21 mouse cellular contexts compared by ENCODE assay signal in genomic region chr3:149338684-149339373, GRCm38 (mm10).
DNase-seq lines count a peak whose midpoint lies in the region; ATAC-seq lines count a peak whose summit lies in the region.
"Had no signal": no experiment of that assay in that cellular context is flagged by ENCODE, and none has a peak within 500 bp of the region (broad histone marks: within the 10 kb centered on the region; RNA-seq: fewer than 3 reads in every experiment).

No protein-coding gene starts in this region.

- H3K4me3 ChIP-seq in embryonic facial prominence, embryonic 11.5 days (ENCODE audit: low read depth, low read length) = no peak overlapping the region
- no peak overlapping the region for H3K4me3 ChIP-seq in embryonic facial prominence, embryonic 10.5 days
- no peak overlapping the region for H3K4me3 ChIP-seq in intestine, embryonic 16.5 days (ENCODE audit: low read length)
- H3K4me3 ChIP-seq: heart, adult 2 months; heart, embryonic 15.5 days; hindbrain, embryonic 10.5 days; left cerebral cortex, adult 2 months; neural tube, embryonic 13.5 days had no signal

- H3K27me3 ChIP-seq in embryonic facial prominence, embryonic 11.5 days (ENCODE audit: control insufficient read depth, insufficient read depth, low read length) = no peaks in the 10 kb centered on the region
- peaks cover 13% of the 10 kb centered on the region; the same call in 1 of the 2 replicates for H3K27me3 ChIP-seq in embryonic facial prominence, embryonic 10.5 days (replicated peaks; ENCODE audit: low read depth, poor library complexity, severe bottlenecking)
- H3K27me3 ChIP-seq in intestine, embryonic 16.5 days (replicated peaks; ENCODE audit: control insufficient read depth, insufficient read depth, low read length) = no peaks in the 10 kb centered on the region
- H3K27me3 ChIP-seq: heart, embryonic 15.5 days; neural tube, embryonic 13.5 days; Patski had no signal

- no peak for DNase-seq in embryonic facial prominence, embryonic 11.5 days (ENCODE audit: low spot score)
- no peak for DNase-seq in embryonic facial prominence, embryonic 10.5 days (ENCODE audit: low spot score)
- peak; percentile 13 for DNase-seq in 3134 (ENCODE audit: extremely low read depth, insufficient read length, low spot score)
- DNase-seq in right cerebral cortex, postnatal 14 days = no peak
- no peak for DNase-seq in gastrocnemius, postnatal 10 days
- no peak for DNase-seq in thymus, postnatal 14 days
- DNase-seq: cerebellum, adult 8-10 months; heart, adult 2 months; kidney, postnatal 36 days; layer of hippocampus, adult 9-11 months; left cerebral cortex, postnatal 4 days; liver; lung, postnatal 10 days; right cerebral cortex, postnatal 25 days had no signal

- no peaks in the 10 kb centered on the region for H3K4me1 ChIP-seq in embryonic facial prominence, embryonic 11.5 days (ENCODE audit: control insufficient read depth, insufficient read depth, low read length)
- peaks cover 12% of the 10 kb centered on the region for H3K4me1 ChIP-seq in embryonic facial prominence, embryonic 10.5 days
- H3K4me1 ChIP-seq in intestine, embryonic 16.5 days (ENCODE audit: control insufficient read depth, insufficient read depth, low read length) = no peaks in the 10 kb centered on the region
- H3K4me1 ChIP-seq: heart, embryonic 15.5 days had no signal

- no peak overlapping the region for H3K9ac ChIP-seq in embryonic facial prominence, embryonic 11.5 days (replicated peaks; ENCODE audit: low read length)
- no peak overlapping the region for H3K9ac ChIP-seq in intestine, embryonic 16.5 days (ENCODE audit: low read depth, low read length)
- H3K9ac ChIP-seq: heart, embryonic 15.5 days; neural tube, embryonic 13.5 days had no signal

- ATAC-seq in embryonic facial prominence, embryonic 11.5 days (replicated peaks; ENCODE audit: insufficient number of reproducible peaks, low FRiP score, low TSS enrichment, low read depth) = peak; percentile 18; the same call in 1 of the 2 replicates
- ATAC-seq in activated CD4-positive, CD25-positive, alpha-beta regulatory T cell, adult 4 months = peak; percentile 38
- ATAC-seq in intestine, embryonic 16.5 days = peak; percentile 74
- ATAC-seq: Patski had no signal

- WGBS in embryonic facial prominence, embryonic 11.5 days = 62% methylated on average over 7 of the region's 7 CpGs
- 76% methylated on average over 7 of the region's 7 CpGs for WGBS in embryonic facial prominence, embryonic 10.5 days
- WGBS in intestine, embryonic 16.5 days = 56% methylated on average over 7 of the region's 7 CpGs

- H3K4me2 ChIP-seq in embryonic facial prominence, embryonic 11.5 days (ENCODE audit: low read depth, low read length) = no peak overlapping the region
- H3K4me2 ChIP-seq in intestine, embryonic 16.5 days (ENCODE audit: low read depth, low read length) = no peak overlapping the region
- H3K4me2 ChIP-seq: heart, embryonic 15.5 days; neural tube, embryonic 13.5 days had no signal

- H3K27ac ChIP-seq in embryonic facial prominence, embryonic 11.5 days (replicated peaks; ENCODE audit: low read depth, low read length) = no peak overlapping the region
- H3K27ac ChIP-seq in embryonic facial prominence, embryonic 10.5 days (replicated peaks) = no peak overlapping the region
- no peak overlapping the region for H3K27ac ChIP-seq in intestine, embryonic 16.5 days (ENCODE audit: low read length)
- H3K27ac ChIP-seq: heart, adult 2 months; heart, embryonic 15.5 days; hindbrain, embryonic 10.5 days; left cerebral cortex, adult 2 months; neural tube, embryonic 13.5 days had no signal

- H3K36me3 ChIP-seq in embryonic facial prominence, embryonic 11.5 days (replicated peaks; ENCODE audit: control insufficient read depth, insufficient read depth, low read depth, low read length) = no peaks in the 10 kb centered on the region
- no peaks in the 10 kb centered on the region for H3K36me3 ChIP-seq in embryonic facial prominence, embryonic 10.5 days (replicated peaks)
- no peaks in the 10 kb centered on the region for H3K36me3 ChIP-seq in intestine, embryonic 16.5 days (ENCODE audit: control insufficient read depth, insufficient read depth, low read length)
- H3K36me3 ChIP-seq: heart, embryonic 15.5 days; hindbrain, embryonic 10.5 days; neural tube, embryonic 13.5 days had no signal

- no peaks in the 10 kb centered on the region for H3K9me3 ChIP-seq in embryonic facial prominence, embryonic 11.5 days (replicated peaks; ENCODE audit: control insufficient read depth, low read length)
- H3K9me3 ChIP-seq in embryonic facial prominence, embryonic 10.5 days = no peaks in the 10 kb centered on the region
- no peaks in the 10 kb centered on the region for H3K9me3 ChIP-seq in intestine, embryonic 16.5 days (ENCODE audit: control insufficient read depth, low read length)
- H3K9me3 ChIP-seq: heart, embryonic 15.5 days; hindbrain, embryonic 10.5 days; neural tube, embryonic 13.5 days had no signal

Comparison
In these comparisons a context has a peak if more than half of its experiments do, and no peak if none do; other contexts are left out.
1. ATAC-seq: peak in every context shown above with its lines; median percentile 74 in intestine, embryonic 16.5 days; 38 in activated CD4-positive, CD25-positive, alpha-beta regulatory T cell, adult 4 months; 18 in embryonic facial prominence, embryonic 11.5 days.